Mouse (Mus musculus) hindbrain, embryonic 12.5 days (tissue): Measurements from ENCODE around the gene Sh3rf3. TPM values are rescaled to one million over a fixed set of nuclear protein-coding genes. Genes with fewer than 3 reads are reported as not detected.

Experiments used
- ATAC-seq: fragments of 200-750 bp; cut with Nextera tagmentation; 2 replicates; pipeline ENCODE4 v1.8.0; 2017; ENCODE audit warnings: moderate TSS enrichment; ENCODE audit not compliant: low FRiP score
- H3K27ac ChIP-seq: fragments of 300-500 bp; sonication (generic); 2 replicates; pipeline ENCODE4 v1.5.1; 2016; ENCODE audit warnings: mild to moderate bottlenecking
- H3K27me3 ChIP-seq: fragments of 300-500 bp; sonication (generic); 2 replicates; pipeline ENCODE4 v1.6.1; 2016; ENCODE audit warnings: mild to moderate bottlenecking
- H3K36me3 ChIP-seq: fragments of 300-500 bp; sonication (generic); 2 replicates; pipeline ENCODE4 v1.6.1; 2016; ENCODE audit warnings: mild to moderate bottlenecking
- H3K4me1 ChIP-seq: fragments of 300-500 bp; sonication (generic); 2 replicates; pipeline ENCODE4 v1.6.1; 2016
- H3K4me2 ChIP-seq: fragments of 300-500 bp; sonication (generic); replicated peaks from 2 replicates; pipeline ENCODE4 v1.6.1; 2016; ENCODE audit warnings: mild to moderate bottlenecking
- H3K4me3 ChIP-seq: fragments of 300-500 bp; sonication (generic); 2 replicates; pipeline ENCODE4 v1.5.1; 2016; ENCODE audit warnings: mild to moderate bottlenecking
- H3K9ac ChIP-seq: fragments of 300-500 bp; sonication (generic); 2 replicates; pipeline ENCODE4 v1.6.1; 2016; ENCODE audit warnings: mild to moderate bottlenecking, moderate library complexity
- H3K9me3 ChIP-seq: fragments of 300-500 bp; sonication (generic); replicated peaks from 2 replicates; pipeline ENCODE4 v1.6.1; 2016; ENCODE audit warnings: mild to moderate bottlenecking
- WGBS: fragments of 180-500 bp; shearing (Covaris S2); methylation state at CpG from one replicate; pipeline ENCODE4 v1.1.7; 2016; 5-methylcytosine and 5-hydroxymethylcytosine counted together
- polyA plus RNA-seq: library from polyadenylated mRNA; unstranded; fragments of >200 nt; fragmentation: Nextera tagmentation; extraction: Ambion mirVana; gene quantifications from 2 replicates; pipeline ENCODE4 v1.2.1, GENCODE M21; 2016

The Sh3rf3 gene
- polyA plus RNA-seq, 1 experiment from 2014 or later, result 3.9 TPM

GRCm38 (mm10) chr10:58972115-58972514 is 159.0 kb downstream of the Sh3rf3 start:
- H3K36me3 ChIP-seq, result no peaks in the 10 kb centered on the region
- H3K4me2 ChIP-seq, result no peak overlapping the region
- 100% methylated on average over 1 of the region's 1 CpGs for WGBS
- no peaks in the 10 kb centered on the region for H3K9me3 ChIP-seq
- H3K4me3 ChIP-seq, result no peak overlapping the region
- H3K27ac ChIP-seq, result no peak overlapping the region
- no peaks in the 10 kb centered on the region for H3K27me3 ChIP-seq
- H3K4me1 ChIP-seq, result no peaks in the 10 kb centered on the region
- H3K9ac ChIP-seq, result no peak overlapping the region
- no peak for ATAC-seq

- Histone ChIP-seq H3K27me3 (no peaks in the 10 kb centered on the region), H3K4me1 (0 out of 2 replicates have a peak, but pooled peaks cover under 1% of the 10 kb centered on the region), H3K4me3 (no peak overlapping the region), H3K9me3 (no peaks in the 10 kb centered on the region), H3K27ac (no peak overlapping the region), H3K36me3 (no peaks in the 10 kb centered on the region), H3K4me2 (no peak overlapping the region), H3K9ac (no peak overlapping the region)
- WGBS, result 88% methylated on average over 5 of the region's 5 CpGs
- ATAC-seq, result no peak
These were observed 161.0 kb downstream of the Sh3rf3 start for GRCm38 (mm10) chr10:58974138-58974537.

GRCm38 (mm10) chr10:58979320-58979959 is 166.3 kb downstream of the Sh3rf3 start:
- Histone ChIP-seq H3K9me3 (no peaks in the 10 kb centered on the region), H3K4me3 (no peak overlapping the region), H3K4me2 (no peak overlapping the region), H3K27me3 (0 out of 2 replicates have a peak, but pooled peaks cover 3% of the 10 kb centered on the region), H3K4me1 (peaks cover 14% of the 10 kb centered on the region; the same call in 1 of the 2 replicates), H3K9ac (no peak overlapping the region), H3K36me3 (no peaks in the 10 kb centered on the region), H3K27ac (no peak overlapping the region)
- ATAC-seq, result peak; percentile 67
- 24% methylated on average over 7 of the region's 7 CpGs for WGBS

- Histone ChIP-seq H3K4me2 (no peak overlapping the region), H3K4me3 (no peak overlapping the region), H3K9me3 (no peaks in the 10 kb centered on the region), H3K27me3 (0 out of 2 replicates have a peak, but pooled peaks cover 3% of the 10 kb centered on the region), H3K27ac (no peak overlapping the region), H3K4me1 (peaks cover 14% of the 10 kb centered on the region; the same call in 1 of the 2 replicates), H3K9ac (no peak overlapping the region), H3K36me3 (no peaks in the 10 kb centered on the region)
- ATAC-seq, result no peak
- WGBS, result 88% methylated on average over 9 of the region's 9 CpGs
These were observed 168.6 kb downstream of the Sh3rf3 start for GRCm38 (mm10) chr10:58981674-58982329.

GRCm38 (mm10) chr10:58982546-58983154 is 169.5 kb downstream of the Sh3rf3 start:
- H3K4me3 ChIP-seq, result no peak overlapping the region
- H3K9ac ChIP-seq, result no peak overlapping the region
- peaks cover 14% of the 10 kb centered on the region; the same call in 1 of the 2 replicates for H3K4me1 ChIP-seq
- H3K27me3 ChIP-seq, result 0 out of 2 replicates have a peak, but pooled peaks cover 3% of the 10 kb centered on the region
- no peaks in the 10 kb centered on the region for H3K9me3 ChIP-seq
- H3K27ac ChIP-seq, result no peak overlapping the region
- H3K36me3 ChIP-seq, result no peaks in the 10 kb centered on the region
- H3K4me2 ChIP-seq, result no peak overlapping the region
- 52% methylated on average over 5 of the region's 5 CpGs for WGBS
- ATAC-seq, result no peak

- Histone ChIP-seq H3K9ac (no peak overlapping the region), H3K27ac (no peak overlapping the region), H3K4me2 (no peak overlapping the region), H3K4me1 (no peaks in the 10 kb centered on the region), H3K4me3 (no peak overlapping the region), H3K36me3 (no peaks in the 10 kb centered on the region), H3K27me3 (no peaks in the 10 kb centered on the region), H3K9me3 (no peaks in the 10 kb centered on the region)
- ATAC-seq, result no peak
- 83% methylated on average over 3 of the region's 3 CpGs for WGBS
These were observed 178.5 kb downstream of the Sh3rf3 start for GRCm38 (mm10) chr10:58991611-58992010.

- Histone ChIP-seq H3K4me1 (no peaks in the 10 kb centered on the region), H3K36me3 (no peaks in the 10 kb centered on the region), H3K4me3 (no peak overlapping the region), H3K27me3 (no peaks in the 10 kb centered on the region), H3K4me2 (no peak overlapping the region), H3K9ac (no peak overlapping the region), H3K27ac (no peak overlapping the region), H3K9me3 (no peaks in the 10 kb centered on the region)
- no peak for ATAC-seq
- WGBS, result 83% methylated on average over 2 of the region's 2 CpGs
These were observed 181.6 kb downstream of the Sh3rf3 start for GRCm38 (mm10) chr10:58994726-58995125.

- Histone ChIP-seq H3K27ac (no peak overlapping the region), H3K9me3 (no peaks in the 10 kb centered on the region), H3K4me2 (no peak overlapping the region), H3K27me3 (no peaks in the 10 kb centered on the region), H3K9ac (no peak overlapping the region), H3K4me1 (no peaks in the 10 kb centered on the region), H3K4me3 (no peak overlapping the region), H3K36me3 (no peaks in the 10 kb centered on the region)
- ATAC-seq, result no peak
- WGBS, result 71% methylated on average over 3 of the region's 3 CpGs
These were observed 182.0 kb downstream of the Sh3rf3 start for GRCm38 (mm10) chr10:58995132-58995531.

- H3K27ac ChIP-seq, result no peak overlapping the region
- H3K9me3 ChIP-seq, result no peaks in the 10 kb centered on the region
- H3K4me1 ChIP-seq, result no peaks in the 10 kb centered on the region
- no peak overlapping the region for H3K4me2 ChIP-seq
- no peak overlapping the region for H3K9ac ChIP-seq
- no peaks in the 10 kb centered on the region for H3K36me3 ChIP-seq
- ATAC-seq, result no peak
- no peaks in the 10 kb centered on the region for H3K27me3 ChIP-seq
- no peak overlapping the region for H3K4me3 ChIP-seq
- 92% methylated on average over 9 of the region's 9 CpGs for WGBS
These were observed 189.2 kb downstream of the Sh3rf3 start for GRCm38 (mm10) chr10:59002361-59002760.

- H3K4me2 ChIP-seq, result no peak overlapping the region
- H3K36me3 ChIP-seq, result no peaks in the 10 kb centered on the region
- no peak overlapping the region for H3K9ac ChIP-seq
- H3K9me3 ChIP-seq, result no peaks in the 10 kb centered on the region
- no peak for ATAC-seq
- H3K4me1 ChIP-seq, result no peaks in the 10 kb centered on the region
- H3K27me3 ChIP-seq, result no peaks in the 10 kb centered on the region
- no peak overlapping the region for H3K27ac ChIP-seq
- H3K4me3 ChIP-seq, result no peak overlapping the region
- 91% methylated on average over 7 of the region's 7 CpGs for WGBS
These were observed 198.3 kb downstream of the Sh3rf3 start for GRCm38 (mm10) chr10:59011415-59011814.

- Histone ChIP-seq H3K9ac (no peak overlapping the region), H3K27me3 (no peaks in the 10 kb centered on the region), H3K4me1 (no peaks in the 10 kb centered on the region), H3K9me3 (no peaks in the 10 kb centered on the region; the same call in 1 of the 2 replicates), H3K36me3 (no peaks in the 10 kb centered on the region), H3K4me3 (no peak overlapping the region), H3K4me2 (no peak overlapping the region), H3K27ac (no peak overlapping the region)
- no peak for ATAC-seq
- WGBS, result 83% methylated on average over 9 of the region's 9 CpGs
These were observed 200.5 kb downstream of the Sh3rf3 start for GRCm38 (mm10) chr10:59013618-59014017.

- H3K27ac ChIP-seq, result no peak overlapping the region
- H3K36me3 ChIP-seq, result no peaks in the 10 kb centered on the region
- H3K4me2 ChIP-seq, result no peak overlapping the region
- H3K4me3 ChIP-seq, result no peak overlapping the region
- no peak overlapping the region for H3K9ac ChIP-seq
- WGBS, result 63% methylated on average over 3 of the region's 3 CpGs
- H3K4me1 ChIP-seq, result no peaks in the 10 kb centered on the region
- no peaks in the 10 kb centered on the region for H3K27me3 ChIP-seq
- ATAC-seq, result no peak
- no peaks in the 10 kb centered on the region; the same call in 1 of the 2 replicates for H3K9me3 ChIP-seq
These were observed 206.3 kb downstream of the Sh3rf3 start for GRCm38 (mm10) chr10:59019302-59019973.
